Mouse (Mus musculus): Measurements from ENCODE around the gene Sema4d.

DNA sequence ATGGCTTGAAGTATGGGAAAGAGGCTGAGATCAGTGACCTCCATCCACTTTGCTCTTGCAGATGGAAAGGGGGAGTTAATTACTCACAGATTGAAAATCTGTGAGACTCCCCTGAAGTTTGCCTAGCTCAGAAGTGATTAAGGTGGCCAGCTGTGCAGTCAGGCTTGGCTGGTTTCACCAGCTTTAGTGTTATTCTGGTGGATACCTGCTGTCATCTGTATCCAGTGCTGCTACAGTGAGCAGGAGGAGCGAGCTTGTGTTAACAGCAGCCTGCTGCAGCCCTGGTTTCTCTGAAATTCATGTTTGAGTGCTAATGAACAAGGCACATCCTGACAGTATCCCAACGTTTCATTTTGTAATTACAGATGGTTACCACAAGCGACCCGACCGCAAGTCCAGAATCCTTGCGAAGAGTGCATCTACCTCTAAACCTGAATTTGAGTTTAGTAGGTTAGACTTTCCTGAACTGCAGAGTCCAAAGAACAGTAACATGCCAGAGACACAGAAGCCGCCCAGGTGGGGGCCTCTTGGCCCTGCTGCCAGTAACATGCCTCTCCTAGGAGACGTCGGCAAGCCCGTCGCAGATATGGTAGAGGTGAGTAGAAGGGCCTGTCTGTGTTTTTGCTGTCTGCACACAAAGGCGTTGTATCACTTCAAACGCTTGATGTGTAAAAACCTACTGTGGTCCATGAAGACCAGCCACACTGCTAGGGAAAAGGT, 136.9 kb downstream of the Sema4d start:
- TF ChIP-seq CTCF (IDR thresholded peaks at IDR 0.05; ENCODE audit: low read depth, low read length) (no peak), POLR2A (IDR thresholded peaks at IDR 0.05; ENCODE audit: insufficient read depth, low read length) (no peak), EP300 (IDR thresholded peaks at IDR 0.05; ENCODE audit: insufficient read depth, low read depth, low read length) (no peak)
